Mouse (Mus musculus): ENCODE results near the gene Dvl2. TPM values are rescaled to one million over a fixed set of nuclear protein-coding genes. Genes with fewer than 3 reads are reported as not detected.

Dvl2 gene
- total RNA-seq (2023) = 18.1 and 19.3 TPM in 2 replicates

GRCm38 (mm10) chr11:70000396-70000898 is at the start of gene Dvl2:
Gene Dvl2, plus strand, starts transcription at chr11:70000595.

GRCm38 (mm10) chr11:69964650-69965270 is 35.6 kb upstream of the Dvl2 start, which contains the start of gene Cldn7:
Gene Cldn7, plus strand, starts transcription at chr11:69964779.

GRCm38 (mm10) chr11:69981141-69981762 is 19.1 kb upstream of the Dvl2 start, which contains the start of gene Ctdnep1:
Gene Ctdnep1, plus strand, starts transcription at chr11:69981156.

GRCm38 (mm10) chr11:69982225-69982624 is 18.2 kb upstream of the Dvl2 start, which contains the start of gene Elp5:
Gene Elp5, minus strand, starts transcription at chr11:69982517.

DNA sequence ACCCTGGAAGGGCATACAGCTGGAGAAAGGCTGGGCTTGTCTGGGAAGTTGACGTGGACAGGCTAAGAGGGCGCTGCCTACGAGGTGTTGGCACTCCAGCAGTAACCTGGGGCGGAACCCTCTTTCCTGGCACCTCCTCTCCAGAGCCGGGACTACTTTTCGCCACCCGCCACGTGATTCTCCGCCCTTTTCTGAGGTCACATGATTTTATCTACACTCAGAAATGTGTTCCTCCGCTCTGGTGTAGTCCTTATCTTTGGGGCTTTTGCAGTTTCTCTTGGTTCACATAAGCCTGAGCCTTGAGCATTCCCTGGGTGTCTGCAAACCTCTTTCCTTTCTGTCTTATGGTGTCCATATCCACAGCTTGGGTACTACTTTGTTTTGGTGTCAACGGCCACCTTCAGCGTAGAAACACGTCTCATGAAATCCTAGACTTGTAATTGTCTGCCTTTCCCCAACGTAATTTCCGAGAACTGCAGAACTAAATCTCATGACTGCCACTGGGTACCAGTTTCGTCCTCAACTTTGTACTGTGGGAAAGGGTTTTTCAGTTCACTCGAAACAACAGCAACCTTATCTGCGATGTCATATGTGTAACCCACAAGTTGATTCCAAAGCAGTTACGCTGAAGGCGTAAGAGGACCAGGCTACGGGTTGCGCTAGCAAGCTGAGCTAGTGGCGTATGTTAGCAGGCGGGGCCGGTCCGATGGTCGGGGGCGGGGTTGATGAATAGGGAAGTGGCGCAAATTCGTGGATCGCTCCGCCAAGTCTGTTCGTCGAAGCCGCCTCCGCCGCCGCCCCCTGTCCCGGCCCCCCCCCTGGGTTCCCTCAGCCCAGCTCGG is 9.3 kb upstream of the Dvl2 start, which contains the start of gene Gabarap:
Gabarap (plus strand) TSS at position 294 of the 842 bp plus-strand sequence.

DNA sequence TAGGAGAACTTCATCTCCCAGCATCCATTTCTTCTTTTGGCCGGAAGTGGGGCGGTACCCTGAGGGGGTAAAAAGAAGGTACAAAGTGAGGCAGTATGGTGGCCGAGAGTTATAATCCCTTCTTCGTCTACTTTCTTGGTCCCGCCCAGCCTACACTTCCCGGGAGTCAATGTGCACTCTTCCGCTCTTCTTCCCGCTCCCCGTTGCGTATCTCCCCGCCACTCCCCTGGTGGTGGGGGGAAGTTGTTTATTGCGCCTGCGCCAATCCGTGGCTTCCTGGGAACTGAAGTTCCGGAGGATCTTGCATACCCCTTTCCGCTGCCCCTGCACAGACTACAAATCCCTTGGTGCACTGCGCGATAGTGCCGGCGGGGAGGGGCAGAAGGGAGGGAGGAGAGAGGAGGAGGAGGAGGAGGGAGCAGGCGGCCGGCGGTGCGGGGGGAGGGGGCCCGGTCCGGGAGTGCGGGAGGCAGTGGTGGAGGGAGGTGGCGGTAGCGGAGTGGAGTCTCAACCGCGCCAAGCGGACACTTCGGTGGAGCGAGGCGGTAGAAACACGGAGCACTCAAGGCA is 4.9 kb upstream of the Dvl2 start, which contains the start of gene Phf23:
Phf23 (plus strand) TSS at position 387 of the 570 bp plus-strand sequence.

GRCm38 (mm10) chr11:70014880-70015558 is 14.6 kb downstream of the Dvl2 start, which contains the start of gene Acadvl:
Gene Acadvl, minus strand, starts transcription at chr11:70015411.

DNA sequence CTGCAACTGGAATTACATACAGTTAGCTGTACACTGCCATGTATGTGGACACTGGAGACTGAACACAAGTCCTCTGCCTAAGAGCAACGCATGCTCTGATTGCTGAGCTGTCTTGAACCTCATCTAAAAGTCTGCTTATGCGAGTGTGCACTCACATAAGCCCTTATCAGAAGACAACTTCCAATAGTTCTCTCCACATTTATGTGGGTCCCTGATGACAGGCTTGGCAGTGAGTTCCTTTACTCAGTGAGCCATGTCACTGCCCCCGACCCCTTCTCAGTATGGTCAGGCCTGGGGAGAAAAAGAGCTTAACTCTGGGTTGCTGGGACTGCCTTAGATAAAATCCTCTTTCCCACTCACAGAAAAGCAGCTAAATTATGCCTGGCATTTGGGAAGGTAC is 16.3 kb downstream of the Dvl2 start, which contains the start of gene Dlg4:
Dlg4 (plus strand) TSS at position 274 of the 400 bp plus-strand sequence.

DNA sequence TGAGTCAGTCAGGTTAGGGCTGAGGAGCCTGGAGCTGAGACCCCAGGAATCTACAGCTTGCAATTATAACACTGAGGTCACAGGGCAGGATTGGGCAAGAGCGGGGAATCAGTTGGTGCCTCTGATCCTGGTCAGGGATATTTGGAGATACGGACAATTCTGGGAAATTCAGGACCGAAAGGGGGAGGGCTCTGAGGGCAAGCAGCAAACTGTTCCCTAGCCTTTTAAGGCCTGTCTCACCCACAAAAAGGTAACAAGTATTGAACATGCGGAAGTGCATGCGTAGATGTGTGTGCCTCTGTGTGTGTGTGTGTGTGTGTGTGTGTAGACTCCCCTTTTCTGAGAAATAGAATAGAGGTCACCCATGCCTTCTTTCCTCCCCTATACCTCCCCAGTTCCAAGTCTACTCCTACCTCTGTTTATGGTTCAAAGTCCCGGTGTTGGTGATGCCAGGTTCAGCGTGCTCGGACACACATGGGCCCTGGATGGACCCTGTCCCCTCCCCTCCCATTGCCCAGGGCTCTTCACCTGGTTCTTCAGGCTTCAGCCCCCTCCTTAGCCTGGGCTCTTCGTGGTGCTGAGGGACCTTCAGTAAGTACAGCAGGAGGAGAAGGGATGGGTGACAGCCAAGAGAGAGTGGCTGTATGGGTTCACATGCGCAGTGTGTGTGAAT is 53.6 kb downstream of the Dvl2 start, which contains the start of gene Asgr1:
Asgr1 (plus strand) TSS at position 188 of the 673 bp plus-strand sequence.

Other genes with a start within 250 kb of the Dvl2 start
- 74.6 and 76.6 TPM in 2 replicates for gene Polr2a, start 242.0 kb upstream of the Dvl2 start, total RNA-seq (2023)
- gene Slc35g3, start 238.6 kb upstream of the Dvl2 start, total RNA-seq (2023) = not detected in 2 replicates
- gene Zbtb4, start 234.7 kb upstream of the Dvl2 start, total RNA-seq (2023) = 0.70 and 1.2 TPM in 2 replicates
- gene Chrnb1, start 204.7 kb upstream of the Dvl2 start, total RNA-seq (2023) = 0.54 and 1.0 TPM in 2 replicates
- gene Fgf11, start 198.7 kb upstream of the Dvl2 start, total RNA-seq (2023) = not detected in 2 replicates
- gene Tmem102, start 195.0 kb upstream of the Dvl2 start, total RNA-seq (2023) = not detected in 2 replicates
- not detected in 2 replicates for gene Gm39566, start 185.3 kb upstream of the Dvl2 start, total RNA-seq (2023)
- not detected in 2 replicates for gene Spem2, start 182.1 kb upstream of the Dvl2 start, total RNA-seq (2023)
- not detected in 2 replicates for gene Spem1, start 178.4 kb upstream of the Dvl2 start, total RNA-seq (2023)
- 0.88 and 1.8 TPM in 2 replicates for gene Nlgn2, start 162.8 kb upstream of the Dvl2 start, total RNA-seq (2023)
- gene Tmem256, start 162.1 kb upstream of the Dvl2 start, total RNA-seq (2023) = 76.0 and 86.7 TPM in 2 replicates
- 26.2 and 36.2 TPM in 2 replicates for gene Plscr3, start 154.2 kb upstream of the Dvl2 start, total RNA-seq (2023)
- gene Tnk1, start 141.9 kb upstream of the Dvl2 start, total RNA-seq (2023) = not detected in 2 replicates
- 0.84 TPM in 1 of 2 replicates, not detected in the other for gene Tmem95, start 122.6 kb upstream of the Dvl2 start, total RNA-seq (2023)
- 6.8 TPM in 2 replicates for gene Kctd11, start 119.2 kb upstream of the Dvl2 start, total RNA-seq (2023)
- 262 and 323 TPM in 2 replicates for gene Acap1, start 105.1 kb upstream of the Dvl2 start, total RNA-seq (2023)
- 1.2 and 2.6 TPM in 2 replicates for gene 2810408A11Rik, start 99.6 kb upstream of the Dvl2 start, total RNA-seq (2023)
- gene Neurl4, start 99.5 kb upstream of the Dvl2 start, total RNA-seq (2023) = 17.7 and 25.0 TPM in 2 replicates
- gene Gps2, start 86.7 kb upstream of the Dvl2 start, total RNA-seq (2023) = 71.0 and 76.8 TPM in 2 replicates
- gene Eif5a, start 78.6 kb upstream of the Dvl2 start, total RNA-seq (2023) = 429 and 447 TPM in 2 replicates
- gene Ybx2, start 64.8 kb upstream of the Dvl2 start, total RNA-seq (2023) = not detected in 2 replicates
- 0.20 TPM in 1 of 2 replicates, not detected in the other for gene Slc2a4, start 52.4 kb upstream of the Dvl2 start, total RNA-seq (2023)
- not detected in 2 replicates for gene Cldn7, start 35.8 kb upstream of the Dvl2 start, total RNA-seq (2023)
- 57.0 and 90.8 TPM in 2 replicates for gene Ctdnep1, start 19.4 kb upstream of the Dvl2 start, total RNA-seq (2023)
- 24.6 and 25.4 TPM in 2 replicates for gene Elp5, start 18.1 kb upstream of the Dvl2 start, total RNA-seq (2023)
- 585 and 586 TPM in 2 replicates for gene Gabarap, start 9.5 kb upstream of the Dvl2 start, total RNA-seq (2023)
- gene Phf23, start 4.8 kb upstream of the Dvl2 start, total RNA-seq (2023) = 41.1 and 46.0 TPM in 2 replicates
- 41.4 and 52.4 TPM in 2 replicates for gene Acadvl, start 14.8 kb downstream of the Dvl2 start, total RNA-seq (2023)
- 3.3 and 6.2 TPM in 2 replicates for gene Dlg4, start 16.3 kb downstream of the Dvl2 start, total RNA-seq (2023)
- gene Asgr1, start 53.5 kb downstream of the Dvl2 start, total RNA-seq (2023) = not detected in 2 replicates
- gene Asgr2, start 92.0 kb downstream of the Dvl2 start, total RNA-seq (2023) = 0.69 TPM in 1 of 2 replicates, not detected in the other
- 6.6 and 9.0 TPM in 2 replicates for gene Mgl2, start 129.7 kb downstream of the Dvl2 start, total RNA-seq (2023)
- gene Clec10a, start 155.6 kb downstream of the Dvl2 start, total RNA-seq (2023) = 11.3 and 11.4 TPM in 2 replicates
- not detected in 2 replicates for gene Slc16a11, start 212.2 kb downstream of the Dvl2 start, total RNA-seq (2023)
- 0.95 and 2.2 TPM in 2 replicates for gene Slc16a13, start 220.5 kb downstream of the Dvl2 start, total RNA-seq (2023)
- not detected in 2 replicates for gene Bcl6b, start 229.2 kb downstream of the Dvl2 start, total RNA-seq (2023)
- 33.5 and 36.5 TPM in 2 replicates for gene 0610010K14Rik, start 237.3 kb downstream of the Dvl2 start, total RNA-seq (2023)
- 3.0 and 5.2 TPM in 2 replicates for gene Gm21988, start 239.2 kb downstream of the Dvl2 start, total RNA-seq (2023)
- gene Rnasek, start 239.2 kb downstream of the Dvl2 start, total RNA-seq (2023) = 101 and 117 TPM in 2 replicates

Data from neutrophil, adult 65 days (primary cell).